Mouse (Mus musculus): ENCODE data around the gene Rpl29. TPM values are rescaled to one million over a fixed set of nuclear protein-coding genes. Genes with fewer than 3 reads are reported as not detected.

The Rpl29 gene
- polyA plus RNA-seq, 1 experiment from 2014 or later: 951 TPM

DNA sequence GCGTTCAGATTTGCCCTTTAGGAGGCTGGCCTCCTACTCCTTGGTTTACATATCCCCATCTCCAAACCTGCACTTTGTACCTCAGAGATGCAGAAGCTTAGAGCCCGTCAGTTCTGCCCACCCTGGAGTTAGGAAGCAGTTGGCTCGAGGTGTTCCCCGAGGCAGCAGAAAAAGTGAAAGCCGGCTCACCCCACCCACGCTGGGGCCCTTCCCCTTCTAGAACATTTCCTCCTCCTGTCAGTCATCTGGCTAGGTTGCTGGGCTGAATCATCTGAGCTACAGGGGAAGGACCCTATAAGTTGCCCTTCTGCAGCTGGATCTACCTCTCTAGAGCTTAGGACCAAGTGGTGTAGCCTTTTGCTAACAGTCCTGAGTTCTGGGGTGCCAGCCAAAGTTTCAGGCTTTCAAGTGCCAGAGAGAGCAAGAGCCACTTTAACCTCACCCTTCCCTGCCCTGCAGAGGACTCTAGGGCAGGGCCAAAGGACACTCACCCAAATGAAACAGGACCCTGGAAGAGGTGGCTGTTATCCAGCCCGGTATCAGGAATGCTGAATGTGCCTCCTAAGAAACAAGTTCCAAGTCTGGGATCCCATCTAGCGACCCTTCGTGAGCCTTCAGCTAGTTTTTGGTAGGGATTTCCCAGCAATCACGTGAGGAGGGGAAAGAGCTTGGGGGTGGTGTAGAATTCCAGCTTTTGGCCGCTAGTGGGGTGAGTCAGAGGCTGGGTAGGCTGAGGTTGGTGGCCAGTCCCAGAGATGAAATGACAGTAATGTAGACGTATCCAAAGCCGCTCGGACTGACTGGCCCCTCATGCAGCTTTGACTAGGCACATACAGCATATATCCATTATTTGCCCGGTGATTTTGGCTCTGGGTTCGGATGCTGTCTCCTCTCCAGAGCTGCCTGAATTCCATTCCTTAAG is 47.0 kb downstream of the Rpl29 start:
- H3K27me3 ChIP-seq: no peaks in the 10 kb centered on the region
- H3K27ac ChIP-seq: peak overlapping the region; percentile 62
- peak; percentile 30 for ATAC-seq (ENCODE audit: low FRiP score, low read depth)
- peaks cover 39% of the 10 kb centered on the region for H3K4me1 ChIP-seq
- no peaks in the 10 kb centered on the region for H3K9me3 ChIP-seq
- peak overlapping the region; percentile 79 for H3K4me3 ChIP-seq
- peak overlapping the region; percentile 46; the same call in 1 of the 2 replicates for H3K9ac ChIP-seq
- WGBS: 25% methylated on average over 16 of the region's 16 CpGs
- H3K36me3 ChIP-seq: peaks cover 20% of the 10 kb centered on the region
- H3K4me2 ChIP-seq (replicated peaks): peak overlapping the region; percentile 52

DNA sequence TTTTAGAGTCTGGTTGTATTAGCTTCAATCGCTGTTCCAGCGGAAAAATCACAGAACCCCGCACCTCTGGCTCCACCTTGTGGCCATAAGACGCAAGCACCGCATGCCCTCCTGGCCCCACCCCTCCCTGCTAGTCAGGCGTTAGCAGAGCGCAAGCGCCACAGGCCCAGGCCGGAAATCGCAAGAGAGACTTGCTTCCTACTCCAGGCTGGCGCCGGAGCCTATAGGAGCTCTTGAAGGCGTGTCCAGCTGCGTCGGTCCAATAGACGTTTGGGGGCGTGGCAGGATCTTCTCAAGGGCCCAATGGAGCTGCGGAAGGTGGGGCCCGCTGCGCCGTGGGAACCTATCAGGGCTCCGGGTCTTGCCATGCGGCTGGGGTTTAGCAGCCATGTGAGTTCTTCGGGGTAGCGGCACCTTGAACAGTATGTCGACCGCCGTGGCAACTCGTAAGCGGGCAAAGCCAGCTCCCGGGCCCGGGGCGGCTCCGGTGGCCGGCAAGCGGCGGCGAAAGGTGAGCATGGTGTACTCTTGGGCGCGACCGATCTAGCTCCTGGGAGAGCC is 47.8 kb downstream of the Rpl29 start, which contains the start of gene Parp3:
TSS of gene Parp3 (minus strand) at position 26 of the 561 bp plus-strand sequence.
- H3K9ac ChIP-seq: peak within 1 kb of the TSS; percentile 80
- ATAC-seq (ENCODE audit: low FRiP score, low read depth): peak; percentile 99
- peaks cover 25% of the 10 kb centered on the region for H3K36me3 ChIP-seq
- H3K4me3 ChIP-seq: peak within 1 kb of the TSS; percentile 79
- peak within 1 kb of the TSS; percentile 62 for H3K27ac ChIP-seq
- H3K4me1 ChIP-seq: peaks cover 34% of the 10 kb centered on the region
- H3K9me3 ChIP-seq: no peaks in the 10 kb centered on the region
- under 1% methylated on average over 41 of the region's 41 CpGs for WGBS
- H3K4me2 ChIP-seq (replicated peaks): peak within 1 kb of the TSS; percentile 97
- no peaks in the 10 kb centered on the region for H3K27me3 ChIP-seq

DNA sequence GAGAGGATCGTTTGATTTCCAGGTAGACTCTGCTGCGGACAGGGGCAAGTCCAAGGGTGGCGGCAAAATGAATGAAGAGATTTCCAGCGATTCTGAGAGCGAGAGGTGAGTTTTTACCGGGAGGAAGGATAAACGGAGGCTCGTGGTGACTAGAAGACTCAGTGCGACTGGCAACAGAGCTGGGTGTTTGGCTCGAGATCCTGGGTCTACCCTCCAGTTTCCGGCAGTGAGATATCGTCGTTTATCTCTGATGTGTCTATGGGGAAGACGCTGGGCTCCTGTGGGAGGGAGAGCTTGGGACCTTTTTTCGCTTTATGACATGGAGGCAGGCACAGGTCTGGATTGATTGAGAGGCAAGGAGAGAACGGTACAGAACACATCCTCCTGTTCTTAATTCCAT is 48.4 kb downstream of the Rpl29 start:
- H3K27me3 ChIP-seq: no peaks in the 10 kb centered on the region
- H3K4me3 ChIP-seq: peak overlapping the region; percentile 79
- H3K4me2 ChIP-seq (replicated peaks): peak overlapping the region; percentile 97
- H3K9me3 ChIP-seq: no peaks in the 10 kb centered on the region
- H3K36me3 ChIP-seq: peaks cover 29% of the 10 kb centered on the region
- WGBS: 4% methylated on average over 16 of the region's 16 CpGs
- H3K27ac ChIP-seq: peak overlapping the region; percentile 10; the same call in 1 of the 2 replicates
- H3K4me1 ChIP-seq: peaks cover 34% of the 10 kb centered on the region
- no peak for ATAC-seq (ENCODE audit: low FRiP score, low read depth)
- H3K9ac ChIP-seq: peak overlapping the region; percentile 80

DNA sequence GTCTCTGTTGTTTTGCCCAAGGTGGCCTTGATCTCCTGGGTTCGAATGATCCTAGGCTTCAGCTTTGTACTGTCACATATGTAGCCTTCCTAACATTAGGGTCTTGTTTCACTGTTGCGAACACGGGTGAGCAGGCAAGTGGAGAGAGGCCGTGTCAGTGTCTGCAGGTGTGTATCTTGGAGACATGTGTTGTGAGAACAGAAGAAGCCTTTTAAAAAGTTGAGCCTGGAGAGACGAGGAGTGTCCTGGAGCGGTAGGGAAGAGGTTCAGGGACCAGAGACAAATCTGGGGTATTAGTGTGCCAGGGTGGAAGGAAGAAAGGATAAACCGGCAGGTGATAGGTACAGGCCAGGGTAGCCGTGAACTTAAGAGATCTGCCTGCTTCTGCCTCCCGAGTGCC is 48.8 kb downstream of the Rpl29 start:
- H3K27ac ChIP-seq: no peak overlapping the region
- ATAC-seq (ENCODE audit: low FRiP score, low read depth): no peak
- peak overlapping the region; percentile 80 for H3K9ac ChIP-seq
- H3K4me3 ChIP-seq: peak overlapping the region; percentile 79
- WGBS: 83% methylated on average over 9 of the region's 9 CpGs
- peak overlapping the region; percentile 97 for H3K4me2 ChIP-seq (replicated peaks)
- H3K27me3 ChIP-seq: no peaks in the 10 kb centered on the region
- H3K9me3 ChIP-seq: no peaks in the 10 kb centered on the region
- H3K36me3 ChIP-seq: peaks cover 33% of the 10 kb centered on the region
- H3K4me1 ChIP-seq: peaks cover 34% of the 10 kb centered on the region

GRCm38 (mm10) chr9:106480541-106480940 is 51.3 kb downstream of the Rpl29 start:
- Histone ChIP-seq H3K27ac (no peak overlapping the region), H3K4me3 (no peak overlapping the region), H3K9me3 (no peaks in the 10 kb centered on the region), H3K4me2 (replicated peaks) (no peak overlapping the region), H3K4me1 (peaks cover 19% of the 10 kb centered on the region), H3K27me3 (no peaks in the 10 kb centered on the region), H3K9ac (no peak overlapping the region), H3K36me3 (peaks cover 58% of the 10 kb centered on the region)
- ATAC-seq (ENCODE audit: low FRiP score, low read depth): no peak
- WGBS: 88% methylated on average over 7 of the region's 7 CpGs

GRCm38 (mm10) chr9:106481075-106481474 is 51.8 kb downstream of the Rpl29 start:
- Histone ChIP-seq H3K4me1 (peaks cover 15% of the 10 kb centered on the region), H3K4me2 (replicated peaks) (no peak overlapping the region), H3K27ac (no peak overlapping the region), H3K9me3 (no peaks in the 10 kb centered on the region), H3K36me3 (peaks cover 63% of the 10 kb centered on the region), H3K4me3 (no peak overlapping the region), H3K27me3 (no peaks in the 10 kb centered on the region), H3K9ac (no peak overlapping the region; the same call in 1 of the 2 replicates)
- WGBS: 94% methylated on average over 15 of the region's 15 CpGs
- no peak for ATAC-seq (ENCODE audit: low FRiP score, low read depth)

Other genes with a start within 250 kb of the Rpl29 start
- 57.0 and 57.7 TPM in 2 replicates for gene Ppm1m, start 229.7 kb upstream of the Rpl29 start, polyA plus RNA-seq (2015; fragmentation: Nextera tagmentation; extraction: Ambion mirVana)
- gene Twf2, start 226.3 kb upstream of the Rpl29 start, polyA plus RNA-seq (2015; fragmentation: Nextera tagmentation; extraction: Ambion mirVana): 59.1 and 63.6 TPM in 2 replicates
- gene Tlr9, start 206.9 kb upstream of the Rpl29 start, polyA plus RNA-seq (2015; fragmentation: Nextera tagmentation; extraction: Ambion mirVana): 0.05 TPM in 1 of 2 replicates, not detected in the other
- 99.9 and 101 TPM in 2 replicates for gene Alas1, start 180.8 kb upstream of the Rpl29 start, polyA plus RNA-seq (2015; fragmentation: Nextera tagmentation; extraction: Ambion mirVana)
- gene Poc1a, start 148.4 kb upstream of the Rpl29 start, polyA plus RNA-seq (2015; fragmentation: Nextera tagmentation; extraction: Ambion mirVana): 23.8 and 24.0 TPM in 2 replicates
- gene Dusp7, start 60.8 kb upstream of the Rpl29 start, polyA plus RNA-seq (2015; fragmentation: Nextera tagmentation; extraction: Ambion mirVana): 40.5 and 41.1 TPM in 2 replicates
- 48.2 and 51.2 TPM in 2 replicates for gene Acy1, start 8.9 kb downstream of the Rpl29 start, polyA plus RNA-seq (2015; fragmentation: Nextera tagmentation; extraction: Ambion mirVana)
- gene Abhd14b, start 18.0 kb downstream of the Rpl29 start, polyA plus RNA-seq (2015; fragmentation: Nextera tagmentation; extraction: Ambion mirVana): 20.1 and 20.5 TPM in 2 replicates
- 73.3 and 75.5 TPM in 2 replicates for gene Abhd14a, start 18.2 kb downstream of the Rpl29 start, polyA plus RNA-seq (2015; fragmentation: Nextera tagmentation; extraction: Ambion mirVana)
- 129 and 137 TPM in 2 replicates for gene Pcbp4, start 23.8 kb downstream of the Rpl29 start, polyA plus RNA-seq (2015; fragmentation: Nextera tagmentation; extraction: Ambion mirVana)
- 0.57 and 1.0 TPM in 2 replicates for gene Gpr62, start 36.5 kb downstream of the Rpl29 start, polyA plus RNA-seq (2015; fragmentation: Nextera tagmentation; extraction: Ambion mirVana)
- gene Rrp9, start 46.5 kb downstream of the Rpl29 start, polyA plus RNA-seq (2015; fragmentation: Nextera tagmentation; extraction: Ambion mirVana): 49.0 and 50.2 TPM in 2 replicates
- 2.9 and 3.7 TPM in 2 replicates for gene Parp3, start 47.5 kb downstream of the Rpl29 start, polyA plus RNA-seq (2015; fragmentation: Nextera tagmentation; extraction: Ambion mirVana)
- gene Iqcf1, start 70.5 kb downstream of the Rpl29 start, polyA plus RNA-seq (2015; fragmentation: Nextera tagmentation; extraction: Ambion mirVana): not detected in 2 replicates
- gene Iqcf5, start 85.1 kb downstream of the Rpl29 start, polyA plus RNA-seq (2015; fragmentation: Nextera tagmentation; extraction: Ambion mirVana): not detected in 2 replicates
- not detected in 2 replicates for gene Iqcf3, start 132.2 kb downstream of the Rpl29 start, polyA plus RNA-seq (2015; fragmentation: Nextera tagmentation; extraction: Ambion mirVana)
- not detected in 2 replicates for gene Iqcf4, start 141.5 kb downstream of the Rpl29 start, polyA plus RNA-seq (2015; fragmentation: Nextera tagmentation; extraction: Ambion mirVana)
- not detected in 2 replicates for gene Iqcf6, start 197.1 kb downstream of the Rpl29 start, polyA plus RNA-seq (2015; fragmentation: Nextera tagmentation; extraction: Ambion mirVana)
- 0.11 TPM in 1 of 2 replicates, not detected in the other for gene Grm2, start 226.6 kb downstream of the Rpl29 start, polyA plus RNA-seq (2015; fragmentation: Nextera tagmentation; extraction: Ambion mirVana)

All from limb, embryonic 13.5 days (tissue).